Mouse (Mus musculus) kidney, embryonic 15.5 days (tissue): ENCODE measurements at regions not wholly inside any gene's neighbourhood (a gene's known extent, or its start where the extent isn't known, plus 50 kb on each side); places are given as distances from the start of the nearest gene placed in this dataset.

Source experiments
- ATAC-seq: fragments of 200-750 bp; cut with Nextera tagmentation; replicated peaks from 2 replicates; pipeline ENCODE4 v1.8.0; 2017; ENCODE audit warnings: moderate TSS enrichment; ENCODE audit not compliant: low FRiP score
- H3K27ac ChIP-seq: fragments of 300-500 bp; sonication (generic); 2 replicates; pipeline ENCODE4 v1.5.1; 2015; ENCODE audit warnings: mild to moderate bottlenecking, inconsistent platforms
- H3K27me3 ChIP-seq: fragments of 300-500 bp; sonication (generic); 2 replicates; pipeline ENCODE4 v1.6.1; 2015; ENCODE audit warnings: inconsistent platforms
- H3K36me3 ChIP-seq: fragments of 300-500 bp; sonication (generic); 2 replicates; pipeline ENCODE4 v1.6.1; 2015; ENCODE audit warnings: inconsistent platforms
- H3K4me1 ChIP-seq: fragments of 300-500 bp; sonication (generic); 2 replicates; pipeline ENCODE4 v1.6.1; 2015; ENCODE audit warnings: inconsistent platforms
- H3K4me2 ChIP-seq: fragments of 300-500 bp; sonication (generic); 2 replicates; pipeline ENCODE4 v1.6.1; 2015; ENCODE audit warnings: moderate library complexity, mild to moderate bottlenecking, inconsistent platforms
- H3K4me3 ChIP-seq: fragments of 300-500 bp; sonication (generic); replicated peaks from 2 replicates; pipeline ENCODE4 v1.5.1; 2015; ENCODE audit warnings: mild to moderate bottlenecking, inconsistent platforms
- H3K9ac ChIP-seq: fragments of 300-500 bp; sonication (generic); 2 replicates; pipeline ENCODE4 v1.6.1; 2015; ENCODE audit warnings: mild to moderate bottlenecking, inconsistent platforms
- H3K9me3 ChIP-seq: fragments of 300-500 bp; sonication (generic); replicated peaks from 2 replicates; pipeline ENCODE4 v1.6.1; 2016; ENCODE audit warnings: inconsistent platforms
- WGBS: fragments of 180-500 bp; shearing (Covaris S2); methylation state at CpG from one replicate; pipeline ENCODE4 v1.1.7; 2015; ENCODE audit warnings: mixed read lengths; 5-methylcytosine and 5-hydroxymethylcytosine counted together

GRCm38 (mm10) chr2:63920997-63921396, 176.8 kb downstream of the Fign start:
- H3K4me1 ChIP-seq, result 0 out of 2 replicates have a peak, but pooled peaks cover 2% of the 10 kb centered on the region
- no peaks in the 10 kb centered on the region for H3K36me3 ChIP-seq
- no peak overlapping the region for H3K4me2 ChIP-seq
- ATAC-seq, result no peak
- H3K9me3 ChIP-seq, result no peaks in the 10 kb centered on the region
- H3K27ac ChIP-seq, result no peak overlapping the region
- H3K4me3 ChIP-seq, result no peak overlapping the region
- WGBS, result 38% methylated on average over 3 of the region's 3 CpGs
- no peak overlapping the region for H3K9ac ChIP-seq
- no peaks in the 10 kb centered on the region for H3K27me3 ChIP-seq

- no peaks in the 10 kb centered on the region for H3K36me3 ChIP-seq
- 0 out of 2 replicates have a peak, but pooled peaks cover 2% of the 10 kb centered on the region for H3K4me1 ChIP-seq
- H3K4me3 ChIP-seq, result no peak overlapping the region
- H3K27ac ChIP-seq, result no peak overlapping the region
- 90% methylated on average over 4 of the region's 4 CpGs for WGBS
- no peaks in the 10 kb centered on the region for H3K9me3 ChIP-seq
- H3K4me2 ChIP-seq, result no peak overlapping the region
- ATAC-seq, result no peak
- H3K27me3 ChIP-seq, result no peaks in the 10 kb centered on the region
- H3K9ac ChIP-seq, result no peak overlapping the region
Measured at GRCm38 (mm10) chr2:63920019-63920418, 177.8 kb downstream of the Fign start.

- Histone ChIP-seq H3K27me3 (no peaks in the 10 kb centered on the region), H3K27ac (no peak overlapping the region), H3K36me3 (no peaks in the 10 kb centered on the region), H3K4me3 (no peak overlapping the region), H3K4me2 (no peak overlapping the region), H3K9ac (no peak overlapping the region), H3K4me1 (no peaks in the 10 kb centered on the region), H3K9me3 (no peaks in the 10 kb centered on the region)
- no peak for ATAC-seq
Measured at GRCm38 (mm10) chr2:63900644-63901043, 197.2 kb downstream of the Fign start.

GRCm38 (mm10) chr2:63878477-63878876, 219.4 kb downstream of the Fign start:
- Histone ChIP-seq H3K4me1 (peaks cover 8% of the 10 kb centered on the region; the same call in 1 of the 2 replicates), H3K27me3 (no peaks in the 10 kb centered on the region), H3K4me2 (no peak overlapping the region), H3K4me3 (no peak overlapping the region), H3K9me3 (no peaks in the 10 kb centered on the region), H3K9ac (no peak overlapping the region), H3K36me3 (no peaks in the 10 kb centered on the region), H3K27ac (no peak overlapping the region)
- ATAC-seq, result no peak
- WGBS, result 63% methylated on average over 6 of the region's 6 CpGs

- H3K9me3 ChIP-seq, result no peaks in the 10 kb centered on the region
- no peak overlapping the region for H3K27ac ChIP-seq
- H3K27me3 ChIP-seq, result no peaks in the 10 kb centered on the region
- H3K36me3 ChIP-seq, result no peaks in the 10 kb centered on the region
- peaks cover 8% of the 10 kb centered on the region; the same call in 1 of the 2 replicates for H3K4me1 ChIP-seq
- H3K4me3 ChIP-seq, result no peak overlapping the region
- no peak for ATAC-seq
- H3K9ac ChIP-seq, result no peak overlapping the region
- H3K4me2 ChIP-seq, result no peak overlapping the region
Measured at GRCm38 (mm10) chr2:63877387-63877786, 220.5 kb downstream of the Fign start.

- H3K4me1 ChIP-seq, result peaks cover 8% of the 10 kb centered on the region; the same call in 1 of the 2 replicates
- no peak overlapping the region for H3K9ac ChIP-seq
- H3K27me3 ChIP-seq, result no peaks in the 10 kb centered on the region
- WGBS, result 3% methylated on average over 3 of the region's 3 CpGs
- H3K4me3 ChIP-seq, result no peak overlapping the region
- H3K27ac ChIP-seq, result peak overlapping the region; percentile 34
- no peaks in the 10 kb centered on the region for H3K9me3 ChIP-seq
- ATAC-seq, result peak; percentile 93
- no peaks in the 10 kb centered on the region for H3K36me3 ChIP-seq
- H3K4me2 ChIP-seq, result no peak overlapping the region
Measured at GRCm38 (mm10) chr2:63876375-63876774, 221.5 kb downstream of the Fign start.

GRCm38 (mm10) chr2:63875101-63875500, 222.7 kb downstream of the Fign start:
- no peaks in the 10 kb centered on the region for H3K9me3 ChIP-seq
- H3K4me2 ChIP-seq, result no peak overlapping the region
- WGBS, result 46% methylated on average over 4 of the region's 4 CpGs
- H3K27ac ChIP-seq, result no peak overlapping the region
- H3K4me3 ChIP-seq, result no peak overlapping the region
- no peaks in the 10 kb centered on the region for H3K36me3 ChIP-seq
- ATAC-seq, result no peak
- H3K27me3 ChIP-seq, result no peaks in the 10 kb centered on the region
- H3K4me1 ChIP-seq, result peaks cover 8% of the 10 kb centered on the region; the same call in 1 of the 2 replicates
- H3K9ac ChIP-seq, result no peak overlapping the region

GRCm38 (mm10) chr2:63866524-63866923, 231.3 kb downstream of the Fign start:
- H3K4me3 ChIP-seq, result no peak overlapping the region
- no peak overlapping the region for H3K4me2 ChIP-seq
- H3K4me1 ChIP-seq, result no peaks in the 10 kb centered on the region
- H3K27me3 ChIP-seq, result no peaks in the 10 kb centered on the region
- no peaks in the 10 kb centered on the region for H3K9me3 ChIP-seq
- no peak; the same call in 1 of the 2 replicates for ATAC-seq
- 53% methylated on average over 8 of the region's 8 CpGs for WGBS
- H3K36me3 ChIP-seq, result no peaks in the 10 kb centered on the region
- no peak overlapping the region for H3K27ac ChIP-seq
- H3K9ac ChIP-seq, result no peak overlapping the region

GRCm38 (mm10) chr2:63861821-63862220, 236.0 kb downstream of the Fign start:
- H3K9me3 ChIP-seq, result no peaks in the 10 kb centered on the region
- no peak overlapping the region for H3K4me2 ChIP-seq
- no peaks in the 10 kb centered on the region for H3K36me3 ChIP-seq
- 85% methylated on average over 3 of the region's 3 CpGs for WGBS
- H3K9ac ChIP-seq, result no peak overlapping the region
- H3K27ac ChIP-seq, result no peak overlapping the region
- H3K4me1 ChIP-seq, result 0 out of 2 replicates have a peak, but pooled peaks cover under 1% of the 10 kb centered on the region
- ATAC-seq, result no peak
- no peak overlapping the region for H3K4me3 ChIP-seq
- no peaks in the 10 kb centered on the region for H3K27me3 ChIP-seq

GRCm38 (mm10) chr2:63856462-63857054, 241.3 kb downstream of the Fign start:
- ATAC-seq, result peak; percentile 86
- WGBS, result 35% methylated on average over 11 of the region's 11 CpGs
- H3K9ac ChIP-seq, result no peak overlapping the region
- no peak overlapping the region for H3K4me3 ChIP-seq
- 0 out of 2 replicates have a peak overlapping the region, but pooled peaks have one; percentile 2 for H3K4me2 ChIP-seq
- H3K9me3 ChIP-seq, result no peaks in the 10 kb centered on the region
- H3K27ac ChIP-seq, result no peak overlapping the region
- H3K36me3 ChIP-seq, result no peaks in the 10 kb centered on the region
- no peaks in the 10 kb centered on the region for H3K27me3 ChIP-seq
- H3K4me1 ChIP-seq, result peaks cover 6% of the 10 kb centered on the region; the same call in 1 of the 2 replicates

- no peaks in the 10 kb centered on the region for H3K27me3 ChIP-seq
- no peak overlapping the region for H3K4me3 ChIP-seq
- H3K36me3 ChIP-seq, result no peaks in the 10 kb centered on the region
- 89% methylated on average over 5 of the region's 5 CpGs for WGBS
- ATAC-seq, result no peak
- no peaks in the 10 kb centered on the region for H3K9me3 ChIP-seq
- H3K9ac ChIP-seq, result no peak overlapping the region
- H3K4me2 ChIP-seq, result no peak overlapping the region
- H3K4me1 ChIP-seq, result peaks cover 6% of the 10 kb centered on the region; the same call in 1 of the 2 replicates
- no peak overlapping the region for H3K27ac ChIP-seq
Measured at GRCm38 (mm10) chr2:63855476-63855875, 242.4 kb downstream of the Fign start.

- no peak for ATAC-seq
- H3K27ac ChIP-seq, result no peak overlapping the region
- H3K9ac ChIP-seq, result no peak overlapping the region
- no peak overlapping the region for H3K4me2 ChIP-seq
- no peaks in the 10 kb centered on the region for H3K27me3 ChIP-seq
- H3K36me3 ChIP-seq, result no peaks in the 10 kb centered on the region
- peaks cover 6% of the 10 kb centered on the region; the same call in 1 of the 2 replicates for H3K4me1 ChIP-seq
- WGBS, result 42% methylated on average over 1 of the region's 1 CpGs
- no peaks in the 10 kb centered on the region for H3K9me3 ChIP-seq
- H3K4me3 ChIP-seq, result no peak overlapping the region
Measured at GRCm38 (mm10) chr2:63854198-63854875, 243.5 kb downstream of the Fign start.
